Mouse (Mus musculus) myocyte (in vitro differentiated cells): ENCODE data around the gene Rubcn.
A peak's percentile ranks its signal among the peaks of the same experiment; 100 is the strongest.

Source experiments
- POLR2A ChIP-seq: IDR thresholded peaks from one replicate; pipeline ENCODE4 v1.6.1; 2011; ENCODE audit warnings: low read depth, mild to moderate bottlenecking, control low read depth, moderate library complexity; ENCODE audit not compliant: insufficient read length
- POLR2AphosphoS2 ChIP-seq: IDR thresholded peaks from one replicate; pipeline ENCODE4 v1.6.1; 2011; ENCODE audit warnings: low read depth, control low read depth; ENCODE audit not compliant: insufficient read length
- REST ChIP-seq: IDR thresholded peaks from one replicate; pipeline ENCODE4 v1.6.1; 2011; ENCODE audit warnings: mild to moderate bottlenecking, control low read depth, moderate library complexity; ENCODE audit not compliant: insufficient read depth, insufficient read length
- USF1 ChIP-seq: IDR thresholded peaks from one replicate; pipeline ENCODE4 v1.6.1; 2011; ENCODE audit warnings: low read depth, mild to moderate bottlenecking, control low read depth, moderate library complexity

DNA sequence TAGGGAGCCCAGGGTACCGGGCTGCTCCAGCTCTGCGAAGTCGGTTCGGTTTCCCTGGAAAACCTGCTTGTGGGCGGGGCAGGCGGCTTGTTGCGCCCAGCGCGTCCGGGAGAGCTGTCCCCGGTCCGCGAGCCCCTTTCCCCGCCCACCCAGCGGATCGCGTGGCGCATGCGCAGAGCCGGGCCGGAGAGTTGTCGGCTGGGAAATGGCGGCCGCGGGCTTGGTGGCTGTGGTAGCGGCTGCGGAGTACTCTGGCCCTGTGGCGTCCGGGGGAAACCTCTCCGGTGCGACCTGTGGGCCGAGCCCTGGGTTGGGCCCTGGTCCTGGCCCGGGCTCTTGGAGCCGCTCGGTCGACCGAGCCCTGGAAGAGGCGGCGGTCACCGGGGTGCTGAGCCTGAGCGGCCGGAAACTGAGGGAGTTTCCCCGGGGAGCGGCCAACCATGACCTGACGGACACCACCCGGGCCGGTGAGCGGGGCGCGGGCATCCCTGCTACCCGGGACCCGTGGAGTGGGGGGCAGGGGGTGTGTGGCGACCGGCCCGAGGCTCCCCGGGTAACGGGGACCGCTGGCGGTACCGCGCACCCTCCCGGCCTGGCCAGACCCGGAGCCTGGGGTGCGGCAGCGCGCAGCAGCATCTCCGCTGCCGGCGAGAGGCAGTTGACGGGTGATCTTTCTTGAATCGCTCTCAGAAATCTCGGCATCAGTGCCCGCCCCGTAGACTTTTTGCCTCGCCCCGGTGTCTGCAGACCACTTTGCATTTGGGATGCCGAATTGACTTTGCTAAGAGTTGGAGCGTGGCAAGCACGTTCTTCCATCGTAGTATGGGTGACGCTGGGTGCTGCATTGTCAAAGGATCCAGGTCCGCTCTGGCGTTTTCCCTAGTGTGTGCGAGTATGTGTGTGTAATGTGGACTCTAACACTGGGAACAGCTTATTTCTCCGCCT, 36.6 kb upstream of the Rubcn start, which contains the start of gene Lrch3:
- TF ChIP-seq USF1 (no peak), POLR2A (peak; percentile 96), POLR2AphosphoS2 (peak; percentile 95), REST (no peak)
